Mouse (Mus musculus): ENCODE data around the gene Npr1. TPM values are rescaled to one million over a fixed set of nuclear protein-coding genes. Genes with fewer than 3 reads are reported as not detected.

Npr1 gene
- polyA plus RNA-seq, 1 experiment = 64.8 TPM

DNA sequence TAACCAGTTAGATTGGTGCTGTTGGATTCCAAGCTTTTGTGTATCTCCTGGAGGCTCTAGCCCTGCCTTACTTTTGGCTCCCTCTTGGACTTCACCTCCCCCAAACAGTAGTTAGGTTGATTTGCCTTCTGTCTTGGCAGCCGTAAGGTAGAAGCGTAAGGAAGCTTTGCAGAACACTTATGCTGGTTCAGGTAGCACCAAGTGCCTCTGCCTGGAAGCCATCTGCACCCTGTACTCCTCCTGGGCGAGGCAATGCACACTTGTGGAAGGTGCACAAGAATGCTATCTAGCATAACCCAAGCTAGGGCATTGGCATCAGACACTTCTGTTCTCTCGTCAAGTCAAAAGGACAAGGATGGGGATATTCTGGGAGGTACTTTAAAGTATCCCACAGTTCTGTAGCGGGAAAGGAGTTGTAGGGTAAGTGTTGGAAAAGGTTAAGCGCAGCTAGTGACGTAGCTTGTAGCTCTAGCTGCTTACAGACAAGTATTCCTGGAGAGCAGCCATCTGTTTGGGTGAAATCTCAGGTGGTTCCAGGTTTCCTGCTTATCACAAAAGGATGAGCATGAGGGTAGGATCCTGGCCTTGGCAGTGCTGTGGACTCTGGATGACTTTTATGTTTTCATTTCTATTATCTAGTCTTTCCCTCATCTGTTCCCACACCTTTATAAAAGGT is 30.3 kb upstream of the Npr1 start:
- H3K4me3 ChIP-seq (ENCODE audit: control insufficient read depth, low read depth, low read length) = no peak overlapping the region
- 0 out of 2 replicates have a peak, but pooled peaks cover 1% of the 10 kb centered on the region for H3K36me3 ChIP-seq (ENCODE audit: control insufficient read depth, insufficient read depth, low read length)
- TF ChIP-seq POLR2A (IDR thresholded peaks at IDR 0.05; ENCODE audit: control insufficient read depth, low read depth, low read length) (no peak), CTCF (IDR thresholded peaks at IDR 0.05; ENCODE audit: control insufficient read depth, insufficient read depth, insufficient replicate concordance, low read depth, low read length) (no peak)
- H3K4me1 ChIP-seq (ENCODE audit: control insufficient read depth, insufficient read depth, low read length) = no peaks in the 10 kb centered on the region
- H3K27ac ChIP-seq (ENCODE audit: control insufficient read depth, insufficient read depth, low read depth, low read length) = no peak overlapping the region
- no peaks in the 10 kb centered on the region for H3K27me3 ChIP-seq (ENCODE audit: control insufficient read depth, insufficient read depth, low read length)

- no peak overlapping the region for H3K27ac ChIP-seq (ENCODE audit: control insufficient read depth, insufficient read depth, low read depth, low read length)
- H3K36me3 ChIP-seq (ENCODE audit: control insufficient read depth, insufficient read depth, low read length) = peaks cover 1% of the 10 kb centered on the region; the same call in 1 of the 2 replicates
- no peaks in the 10 kb centered on the region for H3K4me1 ChIP-seq (ENCODE audit: control insufficient read depth, insufficient read depth, low read length)
- H3K27me3 ChIP-seq (ENCODE audit: control insufficient read depth, insufficient read depth, low read length) = no peaks in the 10 kb centered on the region
- H3K4me3 ChIP-seq (ENCODE audit: control insufficient read depth, low read depth, low read length) = no peak overlapping the region
- TF ChIP-seq POLR2A (IDR thresholded peaks at IDR 0.05; ENCODE audit: control insufficient read depth, low read depth, low read length) (no peak), CTCF (IDR thresholded peaks at IDR 0.05; ENCODE audit: control insufficient read depth, insufficient read depth, insufficient replicate concordance, low read depth, low read length) (no peak)
Measured at GRCm38 (mm10) chr3:90493831-90494540, 28.3 kb upstream of the Npr1 start.

DNA sequence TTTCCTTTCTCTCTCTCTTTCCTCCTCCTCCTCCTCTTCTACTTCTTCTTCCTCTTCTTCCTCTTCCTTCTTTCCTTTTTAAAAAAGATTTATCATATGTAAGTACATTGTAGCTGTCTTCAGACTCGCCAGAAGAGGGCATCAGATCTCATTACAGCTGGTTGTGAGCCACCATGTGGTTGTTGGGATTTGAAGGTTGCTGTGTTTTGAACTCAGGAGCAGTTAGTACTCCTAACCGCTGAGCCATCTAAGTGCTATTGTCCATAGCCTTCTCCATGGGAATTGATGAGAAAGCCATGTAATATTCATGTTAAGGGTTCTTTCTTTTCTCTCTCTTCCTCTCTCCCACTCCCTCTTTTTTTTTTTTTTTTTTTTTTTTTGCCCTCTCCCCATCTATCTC is 25.7 kb upstream of the Npr1 start:
- H3K36me3 ChIP-seq (ENCODE audit: control insufficient read depth, insufficient read depth, low read length) = peaks cover 2% of the 10 kb centered on the region; the same call in 1 of the 2 replicates

GRCm38 (mm10) chr3:90490696-90491256 is 25.1 kb upstream of the Npr1 start, which contains the start of gene Snapin:
Snapin (minus strand) TSS chr3:90491033.
- Histone ChIP-seq H3K27ac (ENCODE audit: control insufficient read depth, insufficient read depth, low read depth, low read length) (peak within 1 kb of the TSS; percentile 93), H3K4me3 (ENCODE audit: control insufficient read depth, low read depth, low read length) (peak within 1 kb of the TSS; percentile 96), H3K4me1 (ENCODE audit: control insufficient read depth, insufficient read depth, low read length) (no peaks in the 10 kb centered on the region), H3K36me3 (ENCODE audit: control insufficient read depth, insufficient read depth, low read length) (peaks cover 2% of the 10 kb centered on the region; the same call in 1 of the 2 replicates), H3K27me3 (ENCODE audit: control insufficient read depth, insufficient read depth, low read length) (no peaks in the 10 kb centered on the region)
- TF ChIP-seq CTCF (IDR thresholded peaks at IDR 0.05; ENCODE audit: control insufficient read depth, insufficient read depth, insufficient replicate concordance, low read depth, low read length) (peak; percentile 62; the same call in 1 of the 2 replicates), POLR2A (IDR thresholded peaks at IDR 0.05; ENCODE audit: control insufficient read depth, low read depth, low read length) (peak; percentile 86)

More for the DNA sequence above, 25.7 kb upstream of the Npr1 start:
- H3K27ac ChIP-seq (ENCODE audit: control insufficient read depth, insufficient read depth, low read depth, low read length) = no peak overlapping the region
- H3K4me3 ChIP-seq (ENCODE audit: control insufficient read depth, low read depth, low read length) = no peak overlapping the region; the same call in 1 of the 2 replicates
- no peaks in the 10 kb centered on the region for H3K4me1 ChIP-seq (ENCODE audit: control insufficient read depth, insufficient read depth, low read length)
- TF ChIP-seq CTCF (IDR thresholded peaks at IDR 0.05; ENCODE audit: control insufficient read depth, insufficient read depth, insufficient replicate concordance, low read depth, low read length) (no peak), POLR2A (IDR thresholded peaks at IDR 0.05; ENCODE audit: control insufficient read depth, low read depth, low read length) (no peak)
- H3K27me3 ChIP-seq (ENCODE audit: control insufficient read depth, insufficient read depth, low read length) = no peaks in the 10 kb centered on the region

- Histone ChIP-seq H3K36me3 (ENCODE audit: control insufficient read depth, insufficient read depth, low read length) (peaks cover 2% of the 10 kb centered on the region; the same call in 1 of the 2 replicates), H3K4me3 (ENCODE audit: control insufficient read depth, low read depth, low read length) (no peak overlapping the region), H3K27ac (ENCODE audit: control insufficient read depth, insufficient read depth, low read depth, low read length) (no peak overlapping the region), H3K4me1 (ENCODE audit: control insufficient read depth, insufficient read depth, low read length) (no peaks in the 10 kb centered on the region), H3K27me3 (ENCODE audit: control insufficient read depth, insufficient read depth, low read length) (no peaks in the 10 kb centered on the region)
- TF ChIP-seq POLR2A (IDR thresholded peaks at IDR 0.05; ENCODE audit: control insufficient read depth, low read depth, low read length) (no peak), CTCF (IDR thresholded peaks at IDR 0.05; ENCODE audit: control insufficient read depth, insufficient read depth, insufficient replicate concordance, low read depth, low read length) (no peak)
Measured at GRCm38 (mm10) chr3:90488576-90488975, 22.9 kb upstream of the Npr1 start.

DNA sequence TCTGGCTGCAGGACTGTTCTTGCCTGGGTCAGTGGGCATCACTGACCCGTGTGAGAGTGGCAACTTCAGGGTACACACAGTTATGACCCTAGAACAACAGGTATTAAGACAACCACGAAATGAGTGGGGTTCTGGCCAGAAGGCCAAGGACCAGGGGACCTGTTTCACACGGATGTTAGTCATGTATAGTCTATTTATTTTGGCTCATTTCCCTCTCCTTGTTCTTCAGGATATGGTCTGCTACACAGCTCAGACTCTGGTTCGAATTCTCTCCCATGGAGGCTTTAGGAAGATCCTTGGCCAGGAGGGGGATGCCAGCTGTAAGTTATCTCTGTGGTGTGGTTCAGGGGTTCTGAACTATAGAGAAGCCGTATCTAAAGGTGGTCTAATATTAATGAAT is 21.3 kb upstream of the Npr1 start:
- Histone ChIP-seq H3K27me3 (ENCODE audit: control insufficient read depth, insufficient read depth, low read length) (no peaks in the 10 kb centered on the region), H3K4me3 (ENCODE audit: control insufficient read depth, low read depth, low read length) (no peak overlapping the region), H3K4me1 (ENCODE audit: control insufficient read depth, insufficient read depth, low read length) (no peaks in the 10 kb centered on the region), H3K36me3 (ENCODE audit: control insufficient read depth, insufficient read depth, low read length) (peaks cover 2% of the 10 kb centered on the region; the same call in 1 of the 2 replicates), H3K27ac (ENCODE audit: control insufficient read depth, insufficient read depth, low read depth, low read length) (no peak overlapping the region)
- TF ChIP-seq CTCF (IDR thresholded peaks at IDR 0.05; ENCODE audit: control insufficient read depth, insufficient read depth, insufficient replicate concordance, low read depth, low read length) = no peak
- TF ChIP-seq POLR2A (IDR thresholded peaks at IDR 0.05; ENCODE audit: control insufficient read depth, low read depth, low read length) = no peak

All from testis, adult 2 months (tissue).